ENCODE assay signal across 9 mouse cellular contexts in the genomic region with DNA sequence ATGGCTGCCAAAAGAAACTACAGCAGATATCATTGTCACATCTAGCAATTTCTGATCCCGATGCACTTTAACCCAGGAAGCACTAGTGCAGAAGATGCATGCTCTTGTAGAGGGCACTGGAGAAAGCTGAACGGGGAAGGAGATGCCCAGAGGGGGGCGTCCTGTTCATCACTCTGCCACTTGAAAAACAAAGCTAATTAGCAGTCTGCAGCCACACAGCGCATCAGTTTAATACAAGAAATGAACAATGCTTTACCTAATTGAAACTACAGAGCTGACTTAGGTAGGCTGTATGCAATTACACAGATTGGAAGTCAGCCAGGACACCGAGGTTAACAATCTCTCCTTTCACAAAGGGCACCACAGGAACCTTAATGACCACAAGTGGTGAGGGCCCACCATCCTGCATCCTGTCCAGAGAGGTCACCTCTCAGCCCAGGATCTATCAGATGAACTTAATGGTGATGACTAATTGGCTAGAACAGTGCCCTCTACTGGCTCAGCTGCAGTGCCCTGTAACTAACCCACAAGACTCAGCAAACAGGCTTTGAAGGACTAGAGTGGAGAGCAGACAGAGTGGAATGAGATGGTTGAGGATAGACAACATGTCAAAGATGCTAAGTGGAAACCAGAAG.
DNase-seq lines count a peak whose midpoint lies in the region; ATAC-seq and TF ChIP-seq lines count a peak whose summit lies in the region.
"Had no signal": no experiment of that assay in that cellular context is flagged by ENCODE, and none has a peak within 500 bp of the region (broad histone marks: within the 10 kb centered on the region; RNA-seq: fewer than 3 reads in every experiment).

No protein-coding gene starts in this region.

- no peak overlapping the region for H3K4me3 ChIP-seq in hindbrain, embryonic 11.5 days (ENCODE audit: low read depth, low read length)
- H3K4me3 ChIP-seq in hindbrain, embryonic 14.5 days (replicated peaks; ENCODE audit: low read length): no peak overlapping the region
- no peak overlapping the region for H3K4me3 ChIP-seq in thymus, adult 2 months (ENCODE audit: control insufficient read depth, insufficient read depth, low read length)
- H3K4me3 ChIP-seq: liver, embryonic 15.5 days had no signal

- no peaks in the 10 kb centered on the region for H3K4me1 ChIP-seq in hindbrain, embryonic 11.5 days (replicated peaks; ENCODE audit: control insufficient read depth, insufficient read depth, low read length)
- no peaks in the 10 kb centered on the region for H3K4me1 ChIP-seq in hindbrain, embryonic 14.5 days (replicated peaks; ENCODE audit: control insufficient read depth, insufficient read depth, low read length)
- H3K4me1 ChIP-seq in thymus, adult 2 months (replicated peaks; ENCODE audit: control insufficient read depth, insufficient read depth, low read length): no peaks in the 10 kb centered on the region
- H3K4me1 ChIP-seq: liver, embryonic 15.5 days had no signal

- no peaks in the 10 kb centered on the region for H3K36me3 ChIP-seq in hindbrain, embryonic 11.5 days (ENCODE audit: control insufficient read depth, insufficient read depth, low read length)
- no peaks in the 10 kb centered on the region for H3K36me3 ChIP-seq in hindbrain, embryonic 14.5 days (replicated peaks; ENCODE audit: control insufficient read depth, insufficient read depth)
- H3K36me3 ChIP-seq in thymus, adult 2 months (ENCODE audit: control insufficient read depth, insufficient read depth, low read length): no peaks in the 10 kb centered on the region
- H3K36me3 ChIP-seq: liver, embryonic 15.5 days had no signal

- H3K9me3 ChIP-seq in hindbrain, embryonic 11.5 days (ENCODE audit: control insufficient read depth, low read length): no peaks in the 10 kb centered on the region
- H3K9me3 ChIP-seq in hindbrain, embryonic 14.5 days (ENCODE audit: control insufficient read depth, low read length): no peaks in the 10 kb centered on the region
- H3K9me3 ChIP-seq: liver, embryonic 15.5 days had no signal

- no peak overlapping the region for H3K27ac ChIP-seq in hindbrain, embryonic 11.5 days (ENCODE audit: low read depth, low read length)
- H3K27ac ChIP-seq in hindbrain, embryonic 14.5 days: no peak overlapping the region
- H3K27ac ChIP-seq in thymus, adult 2 months (ENCODE audit: control insufficient read depth, insufficient read depth, low read length): no peak overlapping the region
- H3K27ac ChIP-seq: liver, embryonic 15.5 days had no signal

- H3K4me2 ChIP-seq in hindbrain, embryonic 11.5 days (replicated peaks; ENCODE audit: low read depth, low read length): no peak overlapping the region
- no peak overlapping the region for H3K4me2 ChIP-seq in hindbrain, embryonic 14.5 days (replicated peaks)
- H3K4me2 ChIP-seq: liver, embryonic 15.5 days had no signal

- H3K9ac ChIP-seq in hindbrain, embryonic 11.5 days (ENCODE audit: low read depth, low read length): no peak overlapping the region
- no peak overlapping the region for H3K9ac ChIP-seq in hindbrain, embryonic 14.5 days
- H3K9ac ChIP-seq: liver, embryonic 15.5 days had no signal

- no peak for ATAC-seq in hindbrain, embryonic 11.5 days (ENCODE audit: low FRiP score)
- no peak for ATAC-seq in hindbrain, embryonic 14.5 days (ENCODE audit: low FRiP score)

- no peaks in the 10 kb centered on the region for H3K27me3 ChIP-seq in hindbrain, embryonic 11.5 days (ENCODE audit: control insufficient read depth, insufficient read depth, low read length)
- no peaks in the 10 kb centered on the region for H3K27me3 ChIP-seq in hindbrain, embryonic 14.5 days (ENCODE audit: control insufficient read depth, insufficient read depth, low read length)
- no peaks in the 10 kb centered on the region for H3K27me3 ChIP-seq in thymus, adult 2 months (ENCODE audit: control insufficient read depth, insufficient read depth, low read length)
- H3K27me3 ChIP-seq: liver, embryonic 15.5 days had no signal

- peak; percentile 6 for DNase-seq in hindbrain, embryonic 11.5 days (ENCODE audit: low spot score)
- no peak for DNase-seq in hindbrain, embryonic 14.5 days (ENCODE audit: low spot score)
- peak; percentile 19 for DNase-seq in thymus, postnatal 4 days
- DNase-seq in thymus, adult 2 months: no peak
- DNase-seq in brain, adult 2 months (ENCODE audit: low read depth, low spot score): peak; percentile 48
- DNase-seq in spleen, postnatal 10 days (ENCODE audit: low spot score in 2 of 2): no peak
- DNase-seq in right cerebral cortex, postnatal 25 days: no peak
- DNase-seq: kidney, adult 18-20 months had no signal

- no peak for TF ChIP-seq CTCF in thymus, adult 2 months (IDR thresholded peaks at IDR 0.05; ENCODE audit: borderline replicate concordance, control insufficient read depth, extremely low read depth, insufficient read depth, low read length, poor library complexity)

- 83% methylated on average over 5 of the region's 5 CpGs for WGBS in hindbrain, embryonic 11.5 days
- 80% methylated on average over 5 of the region's 5 CpGs for WGBS in hindbrain, embryonic 14.5 days
- WGBS in thymus, adult 2 months: 85% methylated on average over 5 of the region's 5 CpGs

- no peak for TF ChIP-seq POLR2A in thymus, adult 2 months (IDR thresholded peaks at IDR 0.05; ENCODE audit: control insufficient read depth, extremely low read depth, insufficient read depth, low read length, poor library complexity)

Comparison
In these comparisons a context has a peak if more than half of its experiments do, and no peak if none do; other contexts are left out.
1. DNase-seq: peak in hindbrain, embryonic 11.5 days (single experiment), thymus, postnatal 4 days (single experiment) and brain, adult 2 months (single experiment); none in hindbrain, embryonic 14.5 days (single experiment), thymus, adult 2 months (single experiment), spleen, postnatal 10 days (0 of 2) and right cerebral cortex, postnatal 25 days (single experiment).